Mouse (Mus musculus) cerebellum, postnatal 25 days (tissue): ENCODE results near the gene Esrp2.

Experiments
- DNase-seq, 2 experiments: peaks; one replicate each; pipeline ENCODE4 v3.0.0; 2021; ENCODE audit warnings: mixed read lengths in 2 of 2

Gene Esrp2

GRCm38 (mm10) chr8:106115897-106116296, 20.9 kb downstream of the Esrp2 start:
- DNase-seq, result peak in 1 of 2 experiments; percentile 55

- no peak for DNase-seq
Observed at GRCm38 (mm10) chr8:106112514-106112913, 24.3 kb downstream of the Esrp2 start.

GRCm38 (mm10) chr8:106112041-106112440, 24.7 kb downstream of the Esrp2 start:
- DNase-seq, result no peak

- peak in 1 of 2 experiments; percentile 21 for DNase-seq
Observed at GRCm38 (mm10) chr8:106108729-106109128, 28.0 kb downstream of the Esrp2 start.

GRCm38 (mm10) chr8:106108080-106108479, 28.7 kb downstream of the Esrp2 start:
- DNase-seq, result no peak

GRCm38 (mm10) chr8:106106193-106106592, 30.6 kb downstream of the Esrp2 start:
- DNase-seq, result no peak

- DNase-seq, result no peak
Observed at GRCm38 (mm10) chr8:106103888-106104287, 32.9 kb downstream of the Esrp2 start.

- no peak for DNase-seq
Observed at GRCm38 (mm10) chr8:106102321-106102720, 34.5 kb downstream of the Esrp2 start.
